Mouse (Mus musculus) spleen, adult 2 months (tissue): ENCODE measurements around the gene Nobox. TPM values are rescaled to one million over a fixed set of nuclear protein-coding genes. Genes with fewer than 3 reads are reported as not detected.

ENCODE experiments used
- DNase-seq, 2 experiments: peaks; one replicate each; pipeline versions ENCODE4 v3.0.0 to v3.0.0-alpha.2; 2012 to 2021; ENCODE audit warnings: low spot score in 2 of 2, low read depth in 1 of 2
- H3K27ac ChIP-seq: fragments of 200-500 bp; 2 replicates; pipeline ENCODE4 v1.5.1; 2012; ENCODE audit warnings: low read length, inconsistent platforms; ENCODE audit not compliant: insufficient read depth
- H3K27me3 ChIP-seq: fragments of 200-500 bp; 2 replicates; pipeline ENCODE4 v1.6.1; 2012; ENCODE audit warnings: mild to moderate bottlenecking, moderate library complexity, low read length, inconsistent platforms; ENCODE audit not compliant: control insufficient read depth, insufficient read depth
- H3K36me3 ChIP-seq: fragments of 200-500 bp; 2 replicates; pipeline ENCODE4 v1.6.1; 2012; ENCODE audit warnings: mild to moderate bottlenecking, low read length, inconsistent platforms; ENCODE audit not compliant: control insufficient read depth, insufficient read depth
- H3K4me1 ChIP-seq: fragments of 200-500 bp; 2 replicates; pipeline ENCODE4 v1.6.1; 2011; ENCODE audit warnings: inconsistent platforms; ENCODE audit not compliant: control insufficient read depth, insufficient read depth, insufficient read length
- H3K4me3 ChIP-seq: fragments of 200-500 bp; 2 replicates; pipeline ENCODE4 v1.5.1; 2011; ENCODE audit warnings: mild to moderate bottlenecking, inconsistent platforms; ENCODE audit not compliant: insufficient read depth, insufficient read length; ENCODE audit errors: extremely low read depth
- CTCF ChIP-seq: fragments of 200-500 bp; IDR thresholded peaks from 2 replicates; pipeline ENCODE4 v1.5.1; 2011; ENCODE audit warnings: mild to moderate bottlenecking, inconsistent platforms; ENCODE audit not compliant: insufficient read depth, insufficient read length, insufficient replicate concordance; ENCODE audit errors: extremely low read depth
- POLR2A ChIP-seq: fragments of 200-500 bp; IDR thresholded peaks from 2 replicates; pipeline ENCODE4 v1.6.1; 2011; ENCODE audit warnings: low read depth, low read length, inconsistent platforms
- WGBS: fragments of 180-500 bp; shearing (Covaris S2); methylation state at CpG from one replicate; pipeline ENCODE4 v1.1.7; 2018; 5-methylcytosine and 5-hydroxymethylcytosine counted together
- polyA plus RNA-seq: library from polyadenylated mRNA; depleted of rRNA; stranded (reverse); fragments of >200 nt; gene quantifications from 2 replicates; pipeline ENCODE4 v1.2.3, GENCODE M21; 2012

Gene Nobox
- polyA plus RNA-seq, 1 experiment = not detected

- H3K36me3 ChIP-seq = no peaks in the 10 kb centered on the region
- no peak for TF ChIP-seq CTCF
- TF ChIP-seq POLR2A = no peak
- DNase-seq = no peak
- H3K4me1 ChIP-seq = no peaks in the 10 kb centered on the region
- H3K4me3 ChIP-seq = no peak overlapping the region
- H3K27me3 ChIP-seq = no peaks in the 10 kb centered on the region
- 70% methylated on average over 2 of the region's 2 CpGs for WGBS
- no peak overlapping the region for H3K27ac ChIP-seq
These were observed 29.4 kb upstream of the Nobox start for GRCm38 (mm10) chr6:43338804-43339203.

- H3K36me3 ChIP-seq = no peaks in the 10 kb centered on the region
- H3K4me1 ChIP-seq = no peaks in the 10 kb centered on the region
- no peak overlapping the region for H3K4me3 ChIP-seq
- WGBS = 70% methylated on average over 10 of the region's 10 CpGs
- H3K27ac ChIP-seq = no peak overlapping the region
- TF ChIP-seq CTCF = no peak
- DNase-seq = no peak
- no peaks in the 10 kb centered on the region for H3K27me3 ChIP-seq
These were observed 28.2 kb upstream of the Nobox start for GRCm38 (mm10) chr6:43337491-43337961.

DNA sequence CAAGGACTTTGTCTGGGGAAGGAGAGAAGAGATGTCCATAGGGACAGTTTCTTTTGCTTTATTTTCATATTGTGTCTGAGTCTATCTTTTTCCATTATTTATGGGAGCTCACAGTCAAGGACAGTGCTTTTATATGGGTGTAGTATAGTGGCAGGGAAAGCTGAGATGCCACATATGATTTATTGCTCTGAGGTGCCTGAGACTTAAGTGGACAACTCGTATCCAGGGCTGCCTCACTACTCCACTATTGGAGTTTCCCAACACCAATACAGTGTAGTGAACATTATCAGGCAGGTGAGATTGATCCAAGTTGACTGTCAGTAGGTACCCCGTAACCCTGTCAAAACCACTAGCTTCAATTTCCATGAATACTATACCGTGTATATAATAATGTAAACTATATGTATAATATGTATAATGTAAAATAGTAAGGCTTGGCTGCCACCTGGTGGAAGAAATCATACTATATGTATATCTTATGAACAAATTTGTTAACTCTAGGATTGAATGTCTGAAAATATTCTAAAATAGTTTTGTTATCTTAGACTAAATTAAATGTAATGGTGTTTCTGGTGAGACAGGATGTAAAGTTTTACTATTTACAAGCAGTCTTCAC is 26.4 kb upstream of the Nobox start:
- 64% methylated on average over 3 of the region's 3 CpGs for WGBS
- no peak for DNase-seq
- H3K4me3 ChIP-seq = no peak overlapping the region
- no peak for TF ChIP-seq CTCF
- TF ChIP-seq POLR2A = no peak
- no peak overlapping the region for H3K27ac ChIP-seq
- no peaks in the 10 kb centered on the region for H3K4me1 ChIP-seq
- H3K36me3 ChIP-seq = no peaks in the 10 kb centered on the region
- H3K27me3 ChIP-seq = no peaks in the 10 kb centered on the region

- Histone ChIP-seq H3K4me1 (no peaks in the 10 kb centered on the region), H3K36me3 (no peaks in the 10 kb centered on the region), H3K27ac (no peak overlapping the region), H3K27me3 (no peaks in the 10 kb centered on the region), H3K4me3 (no peak overlapping the region)
- WGBS = 73% methylated on average over 4 of the region's 4 CpGs
- TF ChIP-seq POLR2A (no peak), CTCF (no peak)
- DNase-seq = no peak
These were observed 24.1 kb upstream of the Nobox start for GRCm38 (mm10) chr6:43333479-43333878.

GRCm38 (mm10) chr6:43312961-43313656 is 3.8 kb upstream of the Nobox start:
- Histone ChIP-seq H3K36me3 (no peaks in the 10 kb centered on the region), H3K27me3 (no peaks in the 10 kb centered on the region), H3K4me1 (no peaks in the 10 kb centered on the region), H3K4me3 (no peak overlapping the region), H3K27ac (no peak overlapping the region)
- no peak for DNase-seq
- TF ChIP-seq POLR2A = no peak
- no peak for TF ChIP-seq CTCF
- 86% methylated on average over 8 of the region's 8 CpGs for WGBS

- Histone ChIP-seq H3K36me3 (no peaks in the 10 kb centered on the region), H3K27ac (no peak overlapping the region), H3K4me1 (no peaks in the 10 kb centered on the region), H3K4me3 (no peak overlapping the region), H3K27me3 (no peaks in the 10 kb centered on the region)
- no peak for DNase-seq
- TF ChIP-seq CTCF (no peak), POLR2A (no peak)
These were observed 3.2 kb upstream of the Nobox start for GRCm38 (mm10) chr6:43312546-43312945.

DNA sequence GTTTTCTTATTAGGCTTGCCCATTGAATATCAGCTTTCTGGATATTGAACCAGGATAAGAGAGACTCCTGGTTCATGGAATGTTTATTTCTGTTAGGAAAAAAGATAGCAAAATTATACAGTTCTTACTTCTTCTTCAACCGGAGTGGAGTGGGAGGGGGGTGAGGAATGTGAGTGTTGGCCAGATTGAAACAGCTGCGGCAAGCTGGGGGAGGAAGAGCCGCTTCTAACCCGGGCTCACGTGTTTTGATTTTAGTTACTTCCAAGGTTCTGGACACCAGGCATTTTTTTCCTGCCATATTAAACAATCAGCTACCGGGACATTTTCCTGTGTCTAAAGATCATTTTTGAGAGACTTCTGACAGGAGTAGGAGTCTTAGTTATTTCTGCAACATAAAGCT is 717 bp upstream of the Nobox start:
- Histone ChIP-seq H3K27ac (no peak overlapping the region), H3K36me3 (no peaks in the 10 kb centered on the region), H3K4me1 (no peaks in the 10 kb centered on the region), H3K27me3 (no peaks in the 10 kb centered on the region), H3K4me3 (no peak overlapping the region)
- no peak for TF ChIP-seq POLR2A
- TF ChIP-seq CTCF = no peak
- 86% methylated on average over 6 of the region's 6 CpGs for WGBS
- DNase-seq = no peak
